Mouse (Mus musculus) left cerebral cortex, adult 2 months (tissue): Measurements from ENCODE around the gene Ddx1. TPM values are rescaled to one million over a fixed set of nuclear protein-coding genes. Genes with fewer than 3 reads are reported as not detected.

Experiments
- DNase-seq, 2 experiments: peaks; one replicate each; pipeline ENCODE4 v3.0.0; 2021 to 2022; ENCODE audit warnings: low spot score in 2 of 2, mixed read lengths in 1 of 2; ENCODE audit errors: extremely low spot score in 1 of 2
- H3K27ac ChIP-seq: fragments of 200-600 bp; 2 replicates; pipeline ENCODE4 v1.8.1; 2022
- H3K4me3 ChIP-seq: fragments of 200-600 bp; 2 replicates; pipeline ENCODE4 v1.8.1; 2022
- CTCF ChIP-seq: fragments of 200-600 bp; IDR thresholded peaks from 2 replicates; pipeline ENCODE4 v1.8.1; 2022; ENCODE audit warnings: antibody characterized with exemption, mild to moderate bottlenecking, moderate library complexity
- intact Hi-C: fragments of 180-260 bp; cut with DNase I; formaldehyde crosslinking; loops from one replicate; pipeline ENCODE4 v1.15.1; 2025
- total RNA-seq, 2 experiments: library from RNA; stranded (reverse); gene quantifications; 2 replicates each; pipeline ENCODE4 v1.2.3; 2021

Ddx1 gene
- total RNA-seq, 2 experiments from 2014 or later = 114 to 129 TPM

DNA sequence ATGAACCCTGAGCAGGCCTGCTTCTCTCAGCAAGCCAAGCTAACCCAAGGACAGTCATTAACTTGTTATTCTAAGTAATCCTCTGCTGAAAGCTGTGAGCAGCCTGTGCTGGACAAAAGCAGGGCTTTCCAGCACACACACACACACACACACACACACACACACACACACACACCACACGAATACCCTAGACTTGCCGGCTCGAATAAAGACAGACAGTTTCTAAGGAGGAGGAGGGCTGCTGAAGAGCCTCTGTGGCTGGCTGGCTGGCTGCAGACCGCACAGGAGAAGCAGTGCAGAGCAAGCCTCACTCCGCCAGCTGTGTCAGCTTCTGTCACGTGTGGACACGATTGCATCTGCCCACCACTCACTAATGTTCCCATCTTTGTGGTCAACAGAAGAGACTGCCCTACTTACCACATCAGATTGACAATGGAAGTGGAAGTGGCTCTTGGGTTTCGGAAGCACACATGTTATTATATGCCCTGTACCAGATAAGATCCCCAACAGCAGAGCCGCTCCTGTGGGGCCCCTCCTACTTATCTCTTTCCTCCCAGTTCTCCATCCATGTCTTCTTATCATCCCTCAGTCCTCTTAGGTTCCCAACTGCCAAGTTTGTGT is 68.2 kb downstream of the Ddx1 start:
- Histone ChIP-seq H3K4me3 (no peak overlapping the region), H3K27ac (no peak overlapping the region)
- peak in 1 of 2 experiments; percentile 24 for DNase-seq
- intact Hi-C loops = no loop called here
- TF ChIP-seq CTCF = no peak

DNA sequence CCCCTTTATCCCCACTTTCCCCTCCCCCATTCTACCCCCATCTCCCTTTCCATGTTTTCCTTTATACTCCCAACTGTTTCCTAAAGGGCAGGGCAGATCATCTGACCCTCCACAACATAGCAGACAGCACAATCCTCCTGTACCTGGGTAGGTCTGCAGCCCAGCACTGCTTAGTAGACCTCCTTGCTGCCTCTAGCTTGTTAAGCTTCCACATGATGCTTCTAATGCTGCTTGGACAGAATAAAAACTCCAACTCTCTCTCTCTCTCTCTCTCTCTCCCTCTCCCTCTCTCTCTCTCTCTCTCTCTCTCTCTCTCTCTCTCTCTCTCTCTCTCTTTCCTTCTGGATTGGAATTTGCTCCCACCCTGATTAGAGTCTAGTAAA is 68.7 kb downstream of the Ddx1 start:
- no peak overlapping the region for H3K4me3 ChIP-seq
- no peak for DNase-seq
- no peak for TF ChIP-seq CTCF
- H3K27ac ChIP-seq = no peak overlapping the region
- intact Hi-C loops = no loop called here

DNA sequence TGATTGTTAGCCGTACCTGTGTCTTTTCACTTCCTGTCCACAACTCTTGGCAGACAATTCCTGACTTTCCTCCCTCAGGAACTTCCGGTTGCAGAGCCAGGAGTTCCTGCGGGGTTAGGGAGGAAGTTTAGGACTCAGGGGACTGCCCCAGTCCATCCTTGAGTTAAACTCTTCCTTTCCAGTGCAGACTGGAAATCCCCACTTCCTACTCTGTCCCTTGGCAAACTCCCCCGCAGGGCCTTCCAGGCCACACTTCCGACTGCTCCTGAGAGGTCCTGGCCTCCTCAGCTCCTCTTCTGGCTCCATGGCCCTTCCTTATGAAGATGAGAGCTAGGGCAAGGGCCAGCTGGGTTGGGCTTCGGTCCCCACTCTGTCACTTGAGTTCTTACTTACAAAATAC is 71.4 kb downstream of the Ddx1 start:
- Histone ChIP-seq H3K4me3 (no peak overlapping the region), H3K27ac (no peak overlapping the region)
- intact Hi-C loops = no loop called here
- DNase-seq = no peak
- no peak for TF ChIP-seq CTCF

DNA sequence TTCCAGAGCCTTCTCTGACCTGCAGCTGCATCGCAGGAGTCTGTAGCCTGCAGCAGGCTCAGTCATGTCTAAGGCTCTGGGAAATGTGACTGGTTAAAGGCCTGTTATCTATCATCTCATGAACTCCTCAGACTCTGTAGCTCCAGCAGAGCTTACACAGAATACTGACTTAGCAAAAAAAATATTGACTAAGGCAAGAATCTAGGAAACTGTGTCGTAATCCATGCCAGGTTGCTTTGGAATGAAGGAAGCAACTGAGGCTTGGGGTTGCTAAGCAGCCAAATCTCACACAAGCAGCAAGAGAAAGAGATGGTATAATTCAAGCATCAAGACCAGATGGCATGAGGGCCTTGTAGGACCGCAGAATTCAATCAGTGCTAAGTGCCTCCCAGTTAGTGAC is 72.1 kb downstream of the Ddx1 start:
- intact Hi-C loops = no loop called here
- DNase-seq = no peak
- H3K27ac ChIP-seq = no peak overlapping the region
- H3K4me3 ChIP-seq = no peak overlapping the region
- no peak for TF ChIP-seq CTCF

DNA sequence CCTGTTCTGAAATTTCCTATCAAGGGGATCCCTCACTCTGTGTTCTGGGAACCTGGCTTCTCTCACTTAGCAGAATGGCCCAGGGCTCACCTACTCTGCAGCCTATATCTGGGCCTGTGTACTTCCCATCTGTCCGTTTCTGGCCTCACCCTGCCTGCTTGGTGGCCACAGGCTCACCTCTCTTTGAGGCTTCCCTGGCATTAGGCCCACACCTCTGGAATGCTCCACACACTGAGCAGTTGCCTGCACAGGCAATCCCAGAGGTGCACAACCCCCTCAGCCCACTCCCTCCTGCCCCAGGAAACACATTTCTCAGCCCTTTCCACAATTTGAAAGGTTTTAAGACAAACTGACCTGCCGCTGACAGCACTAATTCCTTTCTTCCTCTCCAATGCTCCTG is 72.9 kb downstream of the Ddx1 start:
- intact Hi-C loops = no loop called here
- no peak for TF ChIP-seq CTCF
- DNase-seq = no peak
- Histone ChIP-seq H3K4me3 (no peak overlapping the region), H3K27ac (no peak overlapping the region)

DNA sequence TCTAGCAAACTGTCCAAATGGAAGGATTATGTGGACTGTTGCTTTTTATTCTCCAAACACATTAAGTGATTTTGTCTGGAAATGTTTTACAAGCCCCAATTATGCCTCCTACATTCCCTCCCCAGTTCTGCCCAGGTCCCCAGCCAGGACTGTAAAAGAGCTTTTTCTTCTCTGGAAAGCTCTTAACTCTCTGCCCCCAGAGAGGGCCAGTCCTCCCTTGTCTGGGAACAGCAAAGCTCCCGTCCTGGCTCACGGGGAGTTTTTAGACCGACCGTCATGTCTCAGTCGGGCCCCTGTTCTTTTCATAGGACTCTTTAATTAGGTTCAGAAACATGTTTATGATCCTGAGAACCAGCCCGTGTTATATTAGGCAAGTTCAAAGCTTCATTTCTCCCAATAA is 75.0 kb downstream of the Ddx1 start:
- intact Hi-C loops = no loop called here
- no peak for TF ChIP-seq CTCF
- Histone ChIP-seq H3K27ac (no peak overlapping the region), H3K4me3 (no peak overlapping the region)
- DNase-seq = no peak

DNA sequence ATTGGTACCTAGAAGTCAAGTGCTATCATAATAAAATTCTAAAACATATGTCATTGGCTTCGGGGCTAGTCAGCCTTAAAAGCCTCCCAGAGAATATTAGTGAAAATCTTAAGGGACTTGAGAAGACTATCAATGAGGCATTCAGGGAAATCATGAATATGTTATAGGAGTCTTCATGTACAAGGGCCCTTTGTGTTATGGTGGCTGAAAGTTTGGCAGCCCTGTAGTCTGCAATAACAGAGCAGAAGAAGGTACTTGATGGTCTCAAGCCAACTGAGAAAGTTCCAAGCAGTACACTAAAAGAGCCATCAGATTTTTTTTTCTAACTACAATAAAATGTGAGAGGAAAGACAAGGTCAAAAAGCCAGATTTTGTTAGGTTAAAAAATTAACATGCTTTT is 80.9 kb downstream of the Ddx1 start:
- no peak for TF ChIP-seq CTCF
- intact Hi-C loops = no loop called here
- Histone ChIP-seq H3K4me3 (no peak overlapping the region), H3K27ac (no peak overlapping the region)
- no peak for DNase-seq

DNA sequence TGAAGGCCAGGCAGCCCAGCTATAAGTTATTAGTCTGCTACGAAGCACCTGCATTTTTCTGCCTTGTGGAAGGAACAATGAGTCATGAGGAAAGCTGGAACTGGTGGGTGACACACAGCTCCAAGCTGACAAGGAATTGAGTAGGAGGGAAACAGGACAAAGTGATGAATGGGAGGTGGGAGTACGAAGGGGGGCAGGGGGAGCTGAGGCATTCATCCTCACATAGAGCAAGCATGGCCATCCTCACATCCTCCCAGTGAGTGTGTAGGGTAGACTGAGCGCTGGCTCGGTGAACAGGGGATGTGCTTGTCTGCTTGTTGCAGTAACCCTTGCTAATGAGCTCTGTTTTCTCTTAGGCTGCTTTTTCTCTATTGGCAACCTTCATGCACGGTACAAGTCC is 81.9 kb downstream of the Ddx1 start:
- intact Hi-C loops = loop anchor here (2.0 kb wide), 1 partner anchor 44 kb away; no protein-coding TSS in a partner anchor
- peak; percentile 56 to 69 for DNase-seq
- no peak for TF ChIP-seq CTCF
- H3K27ac ChIP-seq = no peak overlapping the region
- H3K4me3 ChIP-seq = no peak overlapping the region

Other genes starting within 250 kb of the Ddx1 start
- gene Nbas, start 19.9 kb upstream of the Ddx1 start, total RNA-seq = 10 to 100 TPM; 33.3 to 33.9 TPM